Mouse (Mus musculus) forebrain, embryonic 10.5 days (tissue): ENCODE data around the gene Asb14. TPM values are rescaled to one million over a fixed set of nuclear protein-coding genes. Genes with fewer than 3 reads are reported as not detected.

Experiments
- polyA plus RNA-seq: library from polyadenylated mRNA; unstranded; fragments of >200 nt; fragmentation: Nextera tagmentation; extraction: Ambion mirVana; gene quantifications from 2 replicates; pipeline ENCODE4 v1.2.1, GENCODE M21; 2016

The Asb14 gene
- polyA plus RNA-seq, 1 experiment from 2014 or later, result not detected

Other genes starting within 250 kb of the Asb14 start
- 11.4 and 11.8 TPM in 2 replicates for gene Pde12, start 224.7 kb upstream of the Asb14 start, polyA plus RNA-seq
- not detected in 2 replicates for gene Dnah12, start 201.3 kb upstream of the Asb14 start, polyA plus RNA-seq
- 31.1 and 33.8 TPM in 2 replicates for gene Appl1, start 76.7 kb downstream of the Asb14 start, polyA plus RNA-seq
- 0.80 and 1.3 TPM in 2 replicates for gene Hesx1, start 99.9 kb downstream of the Asb14 start, polyA plus RNA-seq
- gene Il17rd, start 144.4 kb downstream of the Asb14 start, polyA plus RNA-seq, result 7.4 and 9.6 TPM in 2 replicates
- gene Arhgef3, start 220.3 kb downstream of the Asb14 start, polyA plus RNA-seq, result 1.6 and 2.4 TPM in 2 replicates